Mouse (Mus musculus): ENCODE results near the gene Akr1c14.

DNA sequence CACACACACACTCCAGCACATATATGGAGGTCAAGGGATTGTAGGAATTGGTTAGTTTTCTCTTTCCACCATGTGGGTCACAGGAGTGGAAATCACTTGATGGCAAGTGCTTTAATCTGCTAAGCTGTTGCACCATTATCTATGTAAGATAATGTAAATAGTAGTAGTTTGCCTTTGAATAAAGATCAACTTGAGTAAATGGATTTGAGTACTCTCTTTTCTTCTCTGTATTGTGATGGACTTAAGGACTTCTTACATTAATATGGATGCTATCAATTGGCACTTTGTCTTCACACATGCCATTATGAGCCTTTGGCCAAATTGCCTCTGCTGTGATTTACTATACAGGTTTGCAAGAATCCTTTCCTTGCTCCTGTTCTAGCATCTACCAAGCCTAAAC lies 31.1 kb downstream of the Akr1c14 start:
- TF ChIP-seq POLR2A (IDR thresholded peaks at IDR 0.05; ENCODE audit: low read depth, low read length): no peak
- no peak for TF ChIP-seq CTCF (conservative IDR thresholded peaks at IDR 0.05 in 1 of 2, IDR thresholded peaks at IDR 0.05 in 1 of 2; ENCODE audit: low read depth in 2 of 2, low read length in 2 of 2)
- TF ChIP-seq NRF1 (IDR thresholded peaks at IDR 0.05; ENCODE audit: low read depth, low read length): no peak
- TF ChIP-seq CHD2 (IDR thresholded peaks at IDR 0.05; ENCODE audit: low read length): no peak
- no peak for TF ChIP-seq EP300 (IDR thresholded peaks at IDR 0.05; ENCODE audit: low read length)
- no peak for TF ChIP-seq TBP (conservative IDR thresholded peaks at IDR 0.05; ENCODE audit: low read depth, low read length)
- TF ChIP-seq JUN (IDR thresholded peaks at IDR 0.05; ENCODE audit: insufficient read depth, low read depth, low read length): no peak
- TF ChIP-seq HCFC1 (IDR thresholded peaks at IDR 0.05; ENCODE audit: low read depth, low read length): no peak
- no peak for TF ChIP-seq SIN3A (IDR thresholded peaks at IDR 0.05; ENCODE audit: low read length)
